Mouse (Mus musculus) limb, embryonic 10.5 days (tissue): ENCODE data around the gene Rfc1. TPM values are rescaled to one million over a fixed set of nuclear protein-coding genes. Genes with fewer than 3 reads are reported as not detected.

ENCODE experiments used
- DNase-seq: peaks from one replicate; pipeline ENCODE4 v3.0.0-alpha.2; 2017; ENCODE audit warnings: low spot score
- H3K27ac ChIP-seq: fragments of 300-500 bp; sonication (generic); 2 replicates; pipeline ENCODE4 v1.5.1; 2016; ENCODE audit warnings: mild to moderate bottlenecking
- H3K27me3 ChIP-seq: fragments of 300-500 bp; sonication (generic); 2 replicates; pipeline ENCODE4 v1.6.1; 2016; ENCODE audit warnings: low read depth, mild to moderate bottlenecking; ENCODE audit not compliant: poor library complexity, severe bottlenecking
- H3K36me3 ChIP-seq: fragments of 300-500 bp; sonication (generic); 2 replicates; pipeline ENCODE4 v1.6.1; 2016; ENCODE audit warnings: mild to moderate bottlenecking, moderate library complexity
- H3K4me1 ChIP-seq: fragments of 300-500 bp; sonication (generic); 2 replicates; pipeline ENCODE4 v1.6.1; 2016
- H3K4me3 ChIP-seq: fragments of 300-500 bp; sonication (generic); 2 replicates; pipeline ENCODE4 v1.5.1; 2016; ENCODE audit warnings: mild to moderate bottlenecking, moderate library complexity
- H3K9me3 ChIP-seq: fragments of 300-500 bp; sonication (generic); replicated peaks from 2 replicates; pipeline ENCODE4 v1.6.1; 2016; ENCODE audit warnings: mild to moderate bottlenecking
- WGBS: fragments of 180-500 bp; shearing (Covaris S2); methylation state at CpG from one replicate; pipeline ENCODE4 v1.1.7; 2016; 5-methylcytosine and 5-hydroxymethylcytosine counted together
- polyA plus RNA-seq: library from polyadenylated mRNA; unstranded; fragments of >200 nt; fragmentation: Nextera tagmentation; extraction: Ambion mirVana; gene quantifications from 2 replicates; pipeline ENCODE4 v1.2.1, GENCODE M21; 2016

Gene Rfc1
- polyA plus RNA-seq: 90.3 and 103 TPM in 2 replicates

GRCm38 (mm10) chr5:65335298-65336074, at the start of gene Rfc1:
Gene Rfc1 (minus strand): TSS chr5:65335670.
- peaks cover 29% of the 10 kb centered on the region for H3K36me3 ChIP-seq
- peak within 1 kb of the TSS; percentile 92 for H3K27ac ChIP-seq
- H3K4me1 ChIP-seq: peaks cover 12% of the 10 kb centered on the region
- under 1% methylated on average over 65 of the region's 65 CpGs for WGBS
- peak; percentile 95 for DNase-seq
- no peaks in the 10 kb centered on the region for H3K9me3 ChIP-seq
- no peaks in the 10 kb centered on the region for H3K27me3 ChIP-seq
- H3K4me3 ChIP-seq: peak within 1 kb of the TSS; percentile 84

- no peak for DNase-seq
- H3K9me3 ChIP-seq: no peaks in the 10 kb centered on the region
- H3K27me3 ChIP-seq: no peaks in the 10 kb centered on the region
- 89% methylated on average over 7 of the region's 7 CpGs for WGBS
- H3K4me1 ChIP-seq: no peaks in the 10 kb centered on the region
- H3K36me3 ChIP-seq: no peaks in the 10 kb centered on the region
- H3K4me3 ChIP-seq: no peak overlapping the region
- no peak overlapping the region for H3K27ac ChIP-seq
Measured at GRCm38 (mm10) chr5:65374746-65375145, 39.3 kb upstream of the Rfc1 start.

- H3K4me1 ChIP-seq: no peaks in the 10 kb centered on the region
- no peaks in the 10 kb centered on the region for H3K9me3 ChIP-seq
- DNase-seq: no peak
- WGBS: 98% methylated on average over 7 of the region's 7 CpGs
- no peak overlapping the region for H3K4me3 ChIP-seq
- H3K36me3 ChIP-seq: no peaks in the 10 kb centered on the region
- H3K27ac ChIP-seq: no peak overlapping the region
- no peaks in the 10 kb centered on the region for H3K27me3 ChIP-seq
Measured at GRCm38 (mm10) chr5:65371551-65371950, 36.1 kb upstream of the Rfc1 start.

- Histone ChIP-seq H3K36me3 (no peaks in the 10 kb centered on the region), H3K4me1 (no peaks in the 10 kb centered on the region), H3K4me3 (no peak overlapping the region), H3K27ac (no peak overlapping the region), H3K27me3 (no peaks in the 10 kb centered on the region), H3K9me3 (no peaks in the 10 kb centered on the region)
- no peak for DNase-seq
- WGBS: 89% methylated on average over 11 of the region's 11 CpGs
Measured at GRCm38 (mm10) chr5:65367837-65368236, 32.4 kb upstream of the Rfc1 start.

GRCm38 (mm10) chr5:65357771-65358170, 22.3 kb upstream of the Rfc1 start:
- Histone ChIP-seq H3K4me1 (no peaks in the 10 kb centered on the region), H3K27ac (no peak overlapping the region), H3K9me3 (no peaks in the 10 kb centered on the region), H3K27me3 (no peaks in the 10 kb centered on the region), H3K36me3 (no peaks in the 10 kb centered on the region), H3K4me3 (no peak overlapping the region)
- 81% methylated on average over 3 of the region's 3 CpGs for WGBS
- DNase-seq: no peak

- Histone ChIP-seq H3K27ac (no peak overlapping the region), H3K9me3 (no peaks in the 10 kb centered on the region), H3K27me3 (no peaks in the 10 kb centered on the region), H3K4me3 (no peak overlapping the region), H3K36me3 (no peaks in the 10 kb centered on the region), H3K4me1 (no peaks in the 10 kb centered on the region)
- no peak for DNase-seq
- 87% methylated on average over 6 of the region's 6 CpGs for WGBS
Measured at GRCm38 (mm10) chr5:65356851-65357250, 21.4 kb upstream of the Rfc1 start.

- no peaks in the 10 kb centered on the region for H3K36me3 ChIP-seq
Measured at GRCm38 (mm10) chr5:65354985-65355384, 19.5 kb upstream of the Rfc1 start.

GRCm38 (mm10) chr5:65354097-65354496, 18.6 kb upstream of the Rfc1 start:
- WGBS: 87% methylated on average over 3 of the region's 3 CpGs
- DNase-seq: no peak
- Histone ChIP-seq H3K36me3 (no peaks in the 10 kb centered on the region), H3K4me3 (no peak overlapping the region), H3K27me3 (no peaks in the 10 kb centered on the region), H3K4me1 (no peaks in the 10 kb centered on the region), H3K27ac (no peak overlapping the region), H3K9me3 (no peaks in the 10 kb centered on the region)

More at GRCm38 (mm10) chr5:65354985-65355384, 19.5 kb upstream of the Rfc1 start:
- DNase-seq: no peak
- no peaks in the 10 kb centered on the region for H3K4me1 ChIP-seq
- no peaks in the 10 kb centered on the region for H3K27me3 ChIP-seq
- H3K9me3 ChIP-seq: no peaks in the 10 kb centered on the region
- no peak overlapping the region for H3K4me3 ChIP-seq
- no peak overlapping the region for H3K27ac ChIP-seq
- 80% methylated on average over 5 of the region's 5 CpGs for WGBS

GRCm38 (mm10) chr5:65350508-65350907, 15.0 kb upstream of the Rfc1 start:
- Histone ChIP-seq H3K4me3 (no peak overlapping the region), H3K27me3 (no peaks in the 10 kb centered on the region), H3K27ac (no peak overlapping the region), H3K4me1 (no peaks in the 10 kb centered on the region), H3K9me3 (no peaks in the 10 kb centered on the region), H3K36me3 (no peaks in the 10 kb centered on the region)
- 81% methylated on average over 10 of the region's 10 CpGs for WGBS
- no peak for DNase-seq

GRCm38 (mm10) chr5:65348168-65348567, 12.7 kb upstream of the Rfc1 start, which contains the start of gene Klb:
Gene Klb (plus strand): TSS chr5:65348314.
- Histone ChIP-seq H3K36me3 (no peaks in the 10 kb centered on the region), H3K9me3 (no peaks in the 10 kb centered on the region), H3K4me1 (no peaks in the 10 kb centered on the region), H3K27me3 (no peaks in the 10 kb centered on the region), H3K4me3 (no peak within 1 kb of the TSS), H3K27ac (no peak within 1 kb of the TSS)
- no peak for DNase-seq
- 69% methylated on average over 15 of the region's 15 CpGs for WGBS

- H3K4me1 ChIP-seq: peaks cover 4% of the 10 kb centered on the region; the same call in 1 of the 2 replicates
- H3K27ac ChIP-seq: no peak overlapping the region
- H3K4me3 ChIP-seq: no peak overlapping the region
- H3K36me3 ChIP-seq: no peaks in the 10 kb centered on the region
- no peaks in the 10 kb centered on the region for H3K9me3 ChIP-seq
- DNase-seq: no peak
- no peaks in the 10 kb centered on the region for H3K27me3 ChIP-seq
- WGBS: 81% methylated on average over 4 of the region's 4 CpGs
Measured at GRCm38 (mm10) chr5:65340167-65340566, 4.7 kb upstream of the Rfc1 start.

- Histone ChIP-seq H3K27ac (no peak overlapping the region), H3K4me1 (peaks cover 12% of the 10 kb centered on the region), H3K36me3 (peaks cover 8% of the 10 kb centered on the region), H3K4me3 (no peak overlapping the region), H3K9me3 (no peaks in the 10 kb centered on the region), H3K27me3 (no peaks in the 10 kb centered on the region)
- WGBS: 85% methylated on average over 6 of the region's 6 CpGs
- DNase-seq: no peak
Measured at GRCm38 (mm10) chr5:65338394-65338793, 2.9 kb upstream of the Rfc1 start.

GRCm38 (mm10) chr5:65336075-65336355, 545 bp upstream of the Rfc1 start:
- DNase-seq: no peak
- Histone ChIP-seq H3K4me1 (peaks cover 12% of the 10 kb centered on the region), H3K36me3 (peaks cover 28% of the 10 kb centered on the region), H3K27me3 (no peaks in the 10 kb centered on the region), H3K4me3 (peak overlapping the region; percentile 84), H3K9me3 (no peaks in the 10 kb centered on the region), H3K27ac (no peak overlapping the region; the same call in 1 of the 2 replicates)
- WGBS: 32% methylated on average over 4 of the region's 4 CpGs

GRCm38 (mm10) chr5:65334788-65335187, 682 bp downstream of the Rfc1 start:
- peak overlapping the region; percentile 92 for H3K27ac ChIP-seq

More at GRCm38 (mm10) chr5:65334788-65335187, 682 bp downstream of the Rfc1 start:
- Histone ChIP-seq H3K4me1 (peaks cover 12% of the 10 kb centered on the region), H3K36me3 (peaks cover 29% of the 10 kb centered on the region), H3K27me3 (no peaks in the 10 kb centered on the region), H3K9me3 (no peaks in the 10 kb centered on the region), H3K4me3 (peak overlapping the region; percentile 84)
- DNase-seq: no peak
- WGBS: 14% methylated on average over 8 of the region's 8 CpGs
